9 mouse cellular contexts compared by ENCODE assay signal in the genomic region with DNA sequence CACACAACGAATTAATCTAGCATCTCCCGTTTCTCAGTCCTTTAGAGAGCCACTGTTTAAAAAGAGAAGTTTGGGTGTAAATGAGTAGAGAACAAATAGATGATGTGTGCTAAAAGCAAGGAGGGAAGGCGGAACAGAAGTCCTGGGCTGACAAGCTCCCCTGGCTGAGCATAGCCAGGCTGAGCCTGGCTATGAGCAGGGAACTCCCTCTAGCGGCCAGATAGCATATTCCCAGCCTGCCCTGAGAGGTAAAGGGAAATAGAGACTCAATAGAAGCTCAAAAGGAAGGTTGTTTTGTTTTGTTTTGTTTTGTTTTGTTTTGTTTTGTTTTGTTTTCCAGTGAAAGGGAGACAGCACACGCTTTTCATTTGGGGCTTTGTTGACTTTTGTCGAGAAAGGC. TPM values are rescaled to one million over a fixed set of nuclear protein-coding genes. Genes with fewer than 3 reads are reported as not detected.
DNase-seq lines count a peak whose midpoint lies in the region; TF ChIP-seq lines count a peak whose summit lies in the region.
"Had no signal": no experiment of that assay in that cellular context is flagged by ENCODE, and none has a peak within 500 bp of the region (broad histone marks: within the 10 kb centered on the region; RNA-seq: fewer than 3 reads in every experiment).

No protein-coding gene starts in this region.

- no peaks in the 10 kb centered on the region for H3K4me1 ChIP-seq in heart, adult 2 months (ENCODE audit: control insufficient read depth, insufficient read depth, low read length)

- no peak overlapping the region for H3K9ac ChIP-seq in heart, adult 2 months (ENCODE audit: low read depth, low read length)

- no peaks in the 10 kb centered on the region for H3K79me2 ChIP-seq in heart, adult 2 months (replicated peaks; ENCODE audit: control insufficient read depth, insufficient read depth, low read length)

- TF ChIP-seq CTCF in heart, adult 2 months (IDR thresholded peaks at IDR 0.05) = peak; percentile 88

- 23% methylated on average over 6 of the region's 6 CpGs for WGBS in heart, adult 2 months

- intact Hi-C loops in heart, adult 2 months (cut with DNase I) = loop anchor here (2.0 to 5.0 kb wide), 2 partner anchors 247 to 268 kb away; no protein-coding TSS in a partner anchor

- DNase-seq in heart, adult 2 months = peak; percentile 30 to 36
- no peak for DNase-seq in heart, adult 11 months
- DNase-seq in MEL-GATA-1-ER (ENCODE audit: extremely low read depth, low read depth) = peak; percentile 61
- DNase-seq in cerebellum, adult 9-10 months = peak; percentile 58
- peak; percentile 29 to 66 for DNase-seq in frontal cortex, postnatal 14 days (ENCODE audit: low spot score in 2 of 2)
- DNase-seq in kidney, postnatal 10 days = peak; percentile 80
- peak; percentile 75 for DNase-seq in lung, postnatal 10 days
- DNase-seq in right cerebral cortex, postnatal 4 days = peak; percentile 67

- no peak overlapping the region for H3K27ac ChIP-seq in heart, adult 2 months

- no peak overlapping the region for H3K4me3 ChIP-seq in heart, adult 2 months
- H3K4me3 ChIP-seq: megakaryocyte, embryonic 14.5 days had no signal

- no peaks in the 10 kb centered on the region for H3K36me3 ChIP-seq in heart, adult 2 months (ENCODE audit: control insufficient read depth, insufficient read depth, low read length)

- no peak for TF ChIP-seq POLR2A in heart, adult 2 months (IDR thresholded peaks at IDR 0.05; ENCODE audit: insufficient read depth, low read depth, low read length)

- no peak for TF ChIP-seq EP300 in heart, adult 2 months (IDR thresholded peaks at IDR 0.05; ENCODE audit: insufficient read depth, low read depth, low read length)

- H3K27me3 ChIP-seq in heart, adult 2 months (ENCODE audit: control insufficient read depth, insufficient read depth, low read length) = no peaks in the 10 kb centered on the region

RNA-seq across cellular contexts. Expression of a gene that starts 8.9 kb away (rescaled TPM):
- not detected for total RNA-seq in heart, adult 2 months (2021)
- polyA plus RNA-seq in heart, adult 2 months (2012; rRNA removed) = not detected in 2 replicates
